Mouse (Mus musculus) neural tube, embryonic 13.5 days (tissue): ENCODE data around the gene Pkd1l2. TPM values are rescaled to one million over a fixed set of nuclear protein-coding genes. Genes with fewer than 3 reads are reported as not detected.

ENCODE experiments used
- ATAC-seq: fragments of 200-750 bp; cut with Nextera tagmentation; 2 replicates; pipeline ENCODE4 v1.8.0; 2017; ENCODE audit warnings: low read depth, mild to moderate bottlenecking, moderate TSS enrichment, moderate library complexity
- H3K27ac ChIP-seq: fragments of 300-500 bp; sonication (generic); replicated peaks from 2 replicates; pipeline ENCODE4 v1.5.1; 2015; ENCODE audit warnings: moderate library complexity, mild to moderate bottlenecking, inconsistent platforms
- H3K27me3 ChIP-seq: fragments of 300-500 bp; sonication (generic); 2 replicates; pipeline ENCODE4 v1.6.1; 2015; ENCODE audit warnings: mild to moderate bottlenecking, inconsistent platforms
- H3K36me3 ChIP-seq: fragments of 300-500 bp; sonication (generic); 2 replicates; pipeline ENCODE4 v1.6.1; 2015; ENCODE audit warnings: mild to moderate bottlenecking, inconsistent platforms
- H3K4me1 ChIP-seq: fragments of 300-500 bp; sonication (generic); replicated peaks from 2 replicates; pipeline ENCODE4 v1.6.1; 2015; ENCODE audit warnings: inconsistent platforms
- H3K4me2 ChIP-seq: fragments of 300-500 bp; sonication (generic); 2 replicates; pipeline ENCODE4 v1.6.1; 2015; ENCODE audit warnings: inconsistent platforms, mild to moderate bottlenecking, moderate library complexity
- H3K4me3 ChIP-seq: fragments of 300-500 bp; sonication (generic); 2 replicates; pipeline ENCODE4 v1.5.1; 2015; ENCODE audit warnings: mild to moderate bottlenecking, inconsistent platforms
- H3K9ac ChIP-seq: fragments of 300-500 bp; sonication (generic); 2 replicates; pipeline ENCODE4 v1.6.1; 2015; ENCODE audit warnings: moderate library complexity, mild to moderate bottlenecking, inconsistent platforms
- H3K9me3 ChIP-seq: fragments of 300-500 bp; sonication (generic); 2 replicates; pipeline ENCODE4 v1.6.1; 2016; ENCODE audit warnings: inconsistent platforms
- WGBS: fragments of 180-500 bp; shearing (Covaris S2); methylation state at CpG from one replicate; pipeline ENCODE4 v1.1.7; 2015; 5-methylcytosine and 5-hydroxymethylcytosine counted together
- polyA plus RNA-seq: library from polyadenylated mRNA; unstranded; fragments of >200 nt; fragmentation: Nextera tagmentation; extraction: Ambion mirVana; gene quantifications from 2 replicates; pipeline ENCODE4 v1.2.1, GENCODE M21; 2015

Pkd1l2 gene
- polyA plus RNA-seq, 1 experiment from 2014 or later: not detected

GRCm38 (mm10) chr8:117053135-117054079 is 28.8 kb downstream of the Pkd1l2 start:
- H3K36me3 ChIP-seq: no peaks in the 10 kb centered on the region
- no peaks in the 10 kb centered on the region for H3K9me3 ChIP-seq
- WGBS: 72% methylated on average over 12 of the region's 12 CpGs
- no peak overlapping the region for H3K4me3 ChIP-seq
- no peak overlapping the region for H3K27ac ChIP-seq
- no peaks in the 10 kb centered on the region for H3K4me1 ChIP-seq
- no peaks in the 10 kb centered on the region for H3K27me3 ChIP-seq
- no peak overlapping the region for H3K4me2 ChIP-seq
- no peak for ATAC-seq
- no peak overlapping the region for H3K9ac ChIP-seq

GRCm38 (mm10) chr8:117051316-117051715 is 30.9 kb downstream of the Pkd1l2 start:
- Histone ChIP-seq H3K36me3 (no peaks in the 10 kb centered on the region), H3K27me3 (no peaks in the 10 kb centered on the region), H3K9ac (no peak overlapping the region), H3K27ac (no peak overlapping the region), H3K4me2 (no peak overlapping the region), H3K4me3 (no peak overlapping the region), H3K9me3 (no peaks in the 10 kb centered on the region), H3K4me1 (no peaks in the 10 kb centered on the region)
- ATAC-seq: no peak
- WGBS: 75% methylated on average over 9 of the region's 9 CpGs

- Histone ChIP-seq H3K4me3 (no peak overlapping the region), H3K27me3 (no peaks in the 10 kb centered on the region), H3K27ac (no peak overlapping the region), H3K4me1 (no peaks in the 10 kb centered on the region), H3K9ac (no peak overlapping the region), H3K9me3 (no peaks in the 10 kb centered on the region), H3K36me3 (no peaks in the 10 kb centered on the region), H3K4me2 (no peak overlapping the region)
- ATAC-seq: no peak
- 85% methylated on average over 9 of the region's 9 CpGs for WGBS
Observed at GRCm38 (mm10) chr8:117050763-117051162, 31.5 kb downstream of the Pkd1l2 start.

GRCm38 (mm10) chr8:117049444-117049843 is 32.8 kb downstream of the Pkd1l2 start:
- Histone ChIP-seq H3K4me2 (no peak overlapping the region), H3K9me3 (no peaks in the 10 kb centered on the region), H3K27me3 (no peaks in the 10 kb centered on the region), H3K9ac (no peak overlapping the region), H3K36me3 (no peaks in the 10 kb centered on the region), H3K4me3 (no peak overlapping the region), H3K27ac (no peak overlapping the region), H3K4me1 (no peaks in the 10 kb centered on the region)
- 65% methylated on average over 7 of the region's 7 CpGs for WGBS
- ATAC-seq: no peak

- 93% methylated on average over 3 of the region's 3 CpGs for WGBS
- Histone ChIP-seq H3K36me3 (no peaks in the 10 kb centered on the region), H3K9ac (no peak overlapping the region), H3K4me3 (no peak overlapping the region), H3K4me2 (no peak overlapping the region), H3K27me3 (no peaks in the 10 kb centered on the region), H3K27ac (no peak overlapping the region), H3K4me1 (peaks cover 14% of the 10 kb centered on the region), H3K9me3 (no peaks in the 10 kb centered on the region)
- ATAC-seq: no peak
Observed at GRCm38 (mm10) chr8:117043584-117043983, 38.7 kb downstream of the Pkd1l2 start.

GRCm38 (mm10) chr8:117039843-117040242 is 42.4 kb downstream of the Pkd1l2 start:
- Histone ChIP-seq H3K9me3 (no peaks in the 10 kb centered on the region), H3K36me3 (no peaks in the 10 kb centered on the region), H3K4me1 (peaks cover 14% of the 10 kb centered on the region), H3K27me3 (no peaks in the 10 kb centered on the region), H3K4me2 (no peak overlapping the region), H3K4me3 (no peak overlapping the region), H3K27ac (no peak overlapping the region), H3K9ac (no peak overlapping the region)
- WGBS: 38% methylated on average over 7 of the region's 7 CpGs
- no peak for ATAC-seq

- H3K9me3 ChIP-seq: no peaks in the 10 kb centered on the region
- H3K27me3 ChIP-seq: no peaks in the 10 kb centered on the region
- 91% methylated on average over 7 of the region's 7 CpGs for WGBS
Observed at GRCm38 (mm10) chr8:117037374-117037935, 44.8 kb downstream of the Pkd1l2 start.

GRCm38 (mm10) chr8:117033393-117033792 is 48.9 kb downstream of the Pkd1l2 start:
- Histone ChIP-seq H3K27ac (no peak overlapping the region), H3K36me3 (no peaks in the 10 kb centered on the region), H3K27me3 (no peaks in the 10 kb centered on the region), H3K4me2 (no peak overlapping the region), H3K9ac (no peak overlapping the region), H3K9me3 (no peaks in the 10 kb centered on the region), H3K4me1 (no peaks in the 10 kb centered on the region), H3K4me3 (no peak overlapping the region)
- 80% methylated on average over 3 of the region's 3 CpGs for WGBS
- no peak for ATAC-seq

More at GRCm38 (mm10) chr8:117037374-117037935, 44.8 kb downstream of the Pkd1l2 start:
- no peak overlapping the region for H3K9ac ChIP-seq
- no peak overlapping the region for H3K4me3 ChIP-seq
- no peak for ATAC-seq
- no peak overlapping the region for H3K27ac ChIP-seq
- peaks cover 14% of the 10 kb centered on the region for H3K4me1 ChIP-seq
- no peak overlapping the region for H3K4me2 ChIP-seq
- H3K36me3 ChIP-seq: no peaks in the 10 kb centered on the region

GRCm38 (mm10) chr8:117032609-117033008 is 49.6 kb downstream of the Pkd1l2 start:
- Histone ChIP-seq H3K36me3 (no peaks in the 10 kb centered on the region), H3K4me3 (no peak overlapping the region), H3K27me3 (no peaks in the 10 kb centered on the region), H3K4me2 (no peak overlapping the region), H3K27ac (no peak overlapping the region), H3K4me1 (no peaks in the 10 kb centered on the region), H3K9me3 (no peaks in the 10 kb centered on the region), H3K9ac (no peak overlapping the region)
- no peak for ATAC-seq
- WGBS: 82% methylated on average over 8 of the region's 8 CpGs

- Histone ChIP-seq H3K4me3 (no peak overlapping the region), H3K9me3 (no peaks in the 10 kb centered on the region), H3K36me3 (no peaks in the 10 kb centered on the region), H3K9ac (no peak overlapping the region), H3K4me2 (no peak overlapping the region), H3K27ac (no peak overlapping the region), H3K4me1 (no peaks in the 10 kb centered on the region), H3K27me3 (no peaks in the 10 kb centered on the region)
- 74% methylated on average over 6 of the region's 6 CpGs for WGBS
- no peak for ATAC-seq
Observed at GRCm38 (mm10) chr8:117031476-117031875, 50.8 kb downstream of the Pkd1l2 start.

GRCm38 (mm10) chr8:117028686-117029085 is 53.6 kb downstream of the Pkd1l2 start:
- WGBS: 92% methylated on average over 10 of the region's 10 CpGs
- Histone ChIP-seq H3K9ac (no peak overlapping the region), H3K27me3 (no peaks in the 10 kb centered on the region), H3K4me3 (no peak overlapping the region), H3K36me3 (no peaks in the 10 kb centered on the region), H3K4me2 (no peak overlapping the region), H3K4me1 (no peaks in the 10 kb centered on the region), H3K9me3 (no peaks in the 10 kb centered on the region), H3K27ac (no peak overlapping the region)
- no peak for ATAC-seq

- Histone ChIP-seq H3K9me3 (no peaks in the 10 kb centered on the region), H3K4me3 (no peak overlapping the region), H3K9ac (no peak overlapping the region), H3K4me2 (no peak overlapping the region), H3K27ac (no peak overlapping the region), H3K36me3 (no peaks in the 10 kb centered on the region), H3K4me1 (no peaks in the 10 kb centered on the region), H3K27me3 (no peaks in the 10 kb centered on the region)
- ATAC-seq: no peak
- WGBS: 85% methylated on average over 5 of the region's 5 CpGs
Observed at GRCm38 (mm10) chr8:117027601-117028000, 54.6 kb downstream of the Pkd1l2 start.
